Comparison of ENCODE assay signal across 22 mouse cellular contexts in the genomic region with DNA sequence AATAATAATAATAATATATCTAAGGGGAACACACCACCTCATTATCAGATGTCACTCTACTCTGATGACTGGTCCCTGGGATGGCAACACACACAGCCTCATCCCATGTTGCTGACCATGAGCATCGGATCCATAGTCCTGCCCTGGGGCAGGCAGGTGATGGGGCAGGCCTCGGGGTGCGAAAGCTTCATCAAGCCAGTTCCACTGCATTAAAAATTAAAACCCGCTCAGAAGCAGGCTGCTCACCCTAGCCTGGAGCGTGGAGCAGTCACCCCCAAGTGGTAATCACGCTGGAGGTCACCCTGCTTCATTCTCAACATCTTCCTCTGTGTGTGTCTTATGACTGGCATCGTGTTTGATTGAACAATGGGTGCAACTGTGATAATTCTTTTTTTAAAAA.
DNase-seq lines count a peak whose midpoint lies in the region; ATAC-seq and TF ChIP-seq lines count a peak whose summit lies in the region.
"Had no signal": no experiment of that assay in that cellular context is flagged by ENCODE, and none has a peak within 500 bp of the region (broad histone marks: within the 10 kb centered on the region; RNA-seq: fewer than 3 reads in every experiment).

No protein-coding gene starts in this region.

- peak; percentile 40; the same call in 1 of the 2 replicates for ATAC-seq in hindbrain, embryonic 13.5 days (ENCODE audit: low FRiP score)
- peak; percentile 70; the same call in 1 of the 2 replicates for ATAC-seq in midbrain, embryonic 15.5 days (replicated peaks)
- no peak for ATAC-seq in granulocyte monocyte progenitor cell, adult 5-6 weeks (replicated peaks; ENCODE audit: poor library complexity, severe bottlenecking)
- ATAC-seq: activated CD4-positive, CD25-positive, alpha-beta regulatory T cell, adult 4 months had no signal

- no peaks in the 10 kb centered on the region for H3K27me3 ChIP-seq in hindbrain, embryonic 13.5 days
- H3K27me3 ChIP-seq in midbrain, embryonic 15.5 days (replicated peaks): no peaks in the 10 kb centered on the region
- H3K27me3 ChIP-seq: heart, embryonic 15.5 days; limb, embryonic 13.5 days; lung, embryonic 15.5 days had no signal

- H3K4me2 ChIP-seq in hindbrain, embryonic 13.5 days: no peak overlapping the region
- no peak overlapping the region for H3K4me2 ChIP-seq in midbrain, embryonic 15.5 days
- H3K4me2 ChIP-seq: heart, embryonic 15.5 days; limb, embryonic 13.5 days; lung, embryonic 15.5 days had no signal

- no peaks in the 10 kb centered on the region for H3K9me3 ChIP-seq in hindbrain, embryonic 13.5 days
- no peaks in the 10 kb centered on the region for H3K9me3 ChIP-seq in midbrain, embryonic 15.5 days
- H3K9me3 ChIP-seq: heart, embryonic 15.5 days; limb, embryonic 13.5 days; lung, embryonic 15.5 days had no signal

- peak overlapping the region; percentile 40; the same call in 1 of the 2 replicates for H3K27ac ChIP-seq in hindbrain, embryonic 13.5 days
- 0 out of 2 replicates have a peak overlapping the region, but pooled peaks have one; percentile 25 for H3K27ac ChIP-seq in midbrain, embryonic 15.5 days
- H3K27ac ChIP-seq: gastrocnemius, adult 2 months; heart, adult 2 months; heart, embryonic 15.5 days; kidney, postnatal 0 days; limb, embryonic 13.5 days; liver, embryonic 14.5 days; lung, embryonic 15.5 days had no signal

- TF ChIP-seq POLR2A in brain, embryonic 14.5 days (IDR thresholded peaks at IDR 0.05; ENCODE audit: borderline replicate concordance, extremely low read depth, insufficient read depth, insufficient read length, poor library complexity, severe bottlenecking): no peak

- 57% methylated on average over 7 of the region's 7 CpGs for WGBS in hindbrain, embryonic 13.5 days
- 50% methylated on average over 7 of the region's 7 CpGs for WGBS in midbrain, embryonic 15.5 days

- H3K36me3 ChIP-seq in hindbrain, embryonic 13.5 days: no peaks in the 10 kb centered on the region
- H3K36me3 ChIP-seq in midbrain, embryonic 15.5 days (replicated peaks): no peaks in the 10 kb centered on the region
- H3K36me3 ChIP-seq: G1E; heart, embryonic 15.5 days; limb, embryonic 13.5 days; lung, embryonic 15.5 days had no signal

- no peak overlapping the region for H3K4me3 ChIP-seq in hindbrain, embryonic 13.5 days
- no peak overlapping the region for H3K4me3 ChIP-seq in midbrain, embryonic 15.5 days
- H3K4me3 ChIP-seq: gastrocnemius, adult 2 months; heart, adult 2 months; heart, embryonic 15.5 days; limb, embryonic 13.5 days; lung, embryonic 15.5 days had no signal

- peak; percentile 70 for DNase-seq in heart, adult 11 months
- no peak for DNase-seq in heart, adult 9 months (ENCODE audit: low spot score in 2 of 2)
- DNase-seq in brain, embryonic 14.5 days (ENCODE audit: low read depth): peak; percentile 59
- DNase-seq in ovary, postnatal 14 days (ENCODE audit: low spot score): no peak
- DNase-seq in thymus, postnatal 10 days (ENCODE audit: low spot score in 2 of 2): no peak
- DNase-seq: adrenal gland, postnatal 36 days; cerebellum, adult 2 months; gastrocnemius, adult 2 months; heart, adult 2 months; kidney, adult 18-20 months; lung, postnatal 4 days; right cerebral cortex, postnatal 25 days had no signal

- no peak overlapping the region for H3K9ac ChIP-seq in hindbrain, embryonic 13.5 days
- H3K9ac ChIP-seq in midbrain, embryonic 15.5 days: no peak overlapping the region
- H3K9ac ChIP-seq: heart, embryonic 15.5 days; limb, embryonic 13.5 days; liver, embryonic 14.5 days; lung, embryonic 15.5 days had no signal

- TF ChIP-seq CTCF in brain, embryonic 14.5 days (IDR thresholded peaks at IDR 0.05; ENCODE audit: borderline replicate concordance, extremely low read depth, insufficient read depth, insufficient read length): no peak

- H3K4me1 ChIP-seq in hindbrain, embryonic 13.5 days (replicated peaks): peaks cover 24% of the 10 kb centered on the region
- H3K4me1 ChIP-seq in midbrain, embryonic 15.5 days: peaks cover 3% of the 10 kb centered on the region; the same call in 1 of the 2 replicates
- H3K4me1 ChIP-seq: heart, embryonic 15.5 days; limb, embryonic 13.5 days; lung, embryonic 15.5 days had no signal

Comparison
In these comparisons a context has a peak if more than half of its experiments do, and no peak if none do; other contexts are left out.
1. DNase-seq: peak in heart, adult 11 months (single experiment) and brain, embryonic 14.5 days (single experiment); none in heart, adult 9 months (0 of 2), ovary, postnatal 14 days (single experiment) and thymus, postnatal 10 days (0 of 2).